Mouse (Mus musculus) lung, postnatal 10 days (tissue): ENCODE measurements around the gene Ripk4.

ENCODE experiments used
- DNase-seq: peaks from one replicate; pipeline ENCODE4 v3.0.0; 2021

Gene Ripk4

DNA sequence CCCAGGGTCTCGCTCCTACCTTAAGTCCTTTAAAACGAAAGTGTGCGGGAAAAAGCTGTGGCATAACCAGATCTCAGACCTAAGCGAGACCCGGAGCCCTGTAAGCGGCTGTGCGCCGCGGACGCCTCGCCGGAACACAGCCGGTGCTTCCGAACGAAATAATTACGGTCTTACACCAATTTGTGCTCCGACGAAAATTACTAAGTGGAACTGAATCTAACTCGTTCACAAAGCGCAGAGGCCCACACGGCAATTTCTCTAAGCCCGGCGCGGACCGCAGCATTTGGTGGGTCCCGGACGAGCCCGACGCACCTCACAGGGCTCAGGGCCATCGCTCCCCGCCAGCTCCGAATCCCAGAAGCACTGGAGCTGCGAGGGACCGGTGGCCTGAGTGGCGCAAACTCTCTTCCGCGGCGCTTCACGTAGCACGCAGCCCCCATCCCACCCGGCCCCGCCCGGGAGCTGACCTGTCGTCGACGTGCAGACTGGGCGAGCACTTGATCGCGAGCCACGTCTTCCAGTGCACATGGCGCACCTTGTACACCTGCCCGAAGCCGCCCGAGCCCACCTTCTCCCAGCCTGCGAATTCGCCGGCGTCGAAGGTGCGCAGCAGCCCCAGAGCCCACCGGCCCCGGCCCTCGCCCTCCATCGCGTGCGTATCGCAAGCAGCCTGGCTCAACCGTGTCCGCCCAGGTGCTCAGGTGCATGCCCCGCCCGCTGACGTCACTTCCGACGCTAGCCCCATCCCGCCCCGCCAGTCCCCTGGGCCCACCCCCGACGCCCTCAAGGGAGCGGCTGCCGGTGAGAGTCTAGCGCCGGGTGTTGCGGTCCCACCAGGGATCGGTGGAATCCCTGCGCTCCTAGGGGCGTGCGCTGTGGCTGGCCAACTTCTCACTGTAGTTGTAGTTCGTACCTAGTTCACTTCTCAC, at the start of gene Ripk4:
Gene Ripk4 (minus strand): TSS at position 727 of the 929 bp plus-strand sequence.
- DNase-seq, result peak; percentile 67

DNA sequence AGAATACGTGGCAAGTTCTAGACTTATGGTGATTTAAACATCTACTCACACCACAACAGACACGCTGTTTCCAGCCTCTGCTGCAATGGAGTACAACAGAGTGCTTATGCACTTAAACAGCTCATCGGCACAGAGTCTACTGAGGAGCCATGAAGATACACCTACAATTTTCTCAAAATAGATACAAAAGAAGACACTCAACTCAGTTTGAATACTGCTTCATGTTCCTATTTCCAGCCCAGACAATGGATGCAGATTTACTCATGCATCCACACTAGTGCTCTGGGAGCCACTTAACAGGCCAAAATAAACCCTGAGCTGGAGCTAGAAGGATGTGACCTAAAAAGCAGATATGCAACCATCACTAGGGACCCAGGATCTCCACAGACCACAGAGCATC, 45.3 kb upstream of the Ripk4 start:
- no peak for DNase-seq

DNA sequence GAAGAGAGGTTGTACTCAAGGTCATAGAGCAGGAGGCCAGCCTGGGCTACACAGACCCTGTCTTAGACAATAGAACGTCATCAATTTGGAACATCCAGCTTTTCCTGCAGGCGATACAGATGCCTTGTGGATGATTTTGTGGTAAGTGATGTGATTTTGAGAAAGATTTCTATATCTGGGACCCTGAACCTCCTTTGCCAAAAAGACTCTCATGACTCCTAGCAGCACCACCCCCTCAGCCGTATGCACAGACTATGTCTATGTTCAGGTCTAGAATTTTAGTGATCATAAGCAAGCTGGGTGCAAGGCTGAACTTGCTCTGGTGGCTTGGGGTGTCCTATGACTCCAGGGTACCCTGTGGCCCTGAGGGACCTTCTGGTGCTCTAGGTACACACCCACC, 42.1 kb upstream of the Ripk4 start:
- no peak for DNase-seq

DNA sequence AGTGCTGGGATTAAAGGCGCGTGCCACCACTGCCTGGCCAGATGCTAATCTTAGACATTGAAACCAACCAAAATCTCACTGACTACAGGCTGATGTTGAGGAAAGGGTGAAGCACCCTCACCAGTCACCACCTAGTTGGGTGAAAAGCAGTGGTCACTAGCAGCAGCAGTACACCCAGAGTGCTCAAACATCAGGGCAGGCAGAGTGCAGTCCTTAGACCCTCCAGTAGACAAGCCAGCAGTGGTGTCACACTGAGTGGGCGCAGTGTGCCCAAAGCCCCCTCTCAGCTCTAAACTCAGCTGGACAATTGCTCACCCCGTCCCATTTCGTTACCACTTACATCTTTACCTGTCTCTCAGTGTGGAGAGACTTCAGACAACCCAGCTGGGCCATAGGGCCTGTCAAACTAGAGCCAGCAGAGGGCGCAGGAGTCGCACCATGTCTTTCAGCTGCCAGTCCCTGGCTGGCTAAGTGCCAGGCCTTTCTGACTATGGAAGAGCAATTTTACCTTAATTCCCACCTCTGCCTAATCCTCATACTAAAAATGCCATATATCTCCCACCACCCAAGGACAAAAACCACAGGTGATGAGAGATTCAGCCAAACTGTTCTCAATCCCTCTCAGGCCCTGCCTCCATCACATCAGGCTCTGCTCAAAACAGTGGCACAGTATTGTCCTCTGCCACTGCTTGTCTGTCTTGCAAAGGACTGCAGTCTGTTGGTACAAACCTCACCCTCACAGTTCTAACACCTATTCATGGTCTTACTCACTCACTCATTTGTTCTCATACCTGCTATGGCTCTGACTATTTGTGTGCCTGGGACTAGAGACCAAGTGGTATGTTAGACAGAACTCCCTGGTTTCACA, 41.3 kb upstream of the Ripk4 start:
- DNase-seq, result peak; percentile 87

DNA sequence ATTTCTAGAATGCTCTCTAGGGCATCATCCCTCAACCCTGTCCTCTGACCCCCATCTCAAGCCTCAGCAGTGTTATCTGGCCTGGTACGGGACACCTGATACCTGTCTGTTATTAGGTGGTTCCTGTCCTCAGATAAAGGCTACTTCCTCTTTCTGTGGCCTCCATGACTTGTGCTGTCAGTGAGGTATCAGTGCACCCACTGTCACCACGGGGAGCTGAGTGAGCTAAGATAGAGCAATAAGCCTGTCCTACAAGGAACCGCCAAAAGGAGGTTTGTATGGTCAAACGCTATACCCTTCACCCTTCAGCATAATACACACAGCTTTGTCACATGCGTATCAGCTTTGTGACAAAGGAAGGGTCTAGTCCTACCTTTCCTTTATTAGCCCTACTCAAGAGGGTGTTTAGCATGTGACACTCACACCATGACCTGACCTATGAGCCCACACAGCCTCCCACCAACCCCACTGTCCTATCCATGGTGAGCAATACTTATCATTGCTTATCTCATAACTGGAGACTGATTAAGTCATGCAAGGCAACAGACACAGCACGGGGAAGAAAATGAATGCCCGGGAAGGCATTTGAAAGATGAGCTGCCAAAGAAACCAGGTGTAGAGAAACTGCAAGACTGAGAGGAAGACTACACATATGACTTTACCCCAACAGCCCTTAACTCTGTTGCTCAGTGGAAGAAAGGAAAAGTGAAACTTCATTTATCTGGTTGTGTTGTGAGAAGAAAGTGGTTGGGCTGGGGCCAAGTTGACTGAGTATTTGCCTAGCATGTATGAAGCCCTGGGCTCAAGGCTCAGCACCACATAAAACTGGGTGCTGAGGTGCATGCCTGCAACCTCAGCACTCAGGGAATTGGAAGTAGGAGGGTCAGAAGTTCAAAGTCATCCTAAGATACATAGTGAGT, 34.6 kb upstream of the Ripk4 start:
- no peak for DNase-seq

DNA sequence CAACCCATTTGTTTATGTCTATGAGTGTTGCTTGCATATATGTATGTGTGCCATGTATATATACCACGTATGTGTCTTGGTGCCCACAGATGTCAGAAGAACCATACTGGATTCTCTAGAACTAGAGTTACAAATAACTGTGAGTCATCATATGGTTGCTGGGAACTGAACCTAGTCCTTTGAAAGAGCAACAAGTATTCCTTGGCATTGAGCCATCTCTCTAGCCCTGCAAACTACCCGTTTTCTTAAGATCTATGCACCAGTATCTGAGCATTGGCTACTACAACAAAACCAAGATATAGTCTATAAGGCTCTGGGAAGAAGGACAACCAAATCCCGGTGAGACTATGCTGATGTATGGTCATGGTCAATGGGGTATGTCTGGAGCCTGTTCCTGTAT, 33.6 kb upstream of the Ripk4 start:
- DNase-seq, result no peak

DNA sequence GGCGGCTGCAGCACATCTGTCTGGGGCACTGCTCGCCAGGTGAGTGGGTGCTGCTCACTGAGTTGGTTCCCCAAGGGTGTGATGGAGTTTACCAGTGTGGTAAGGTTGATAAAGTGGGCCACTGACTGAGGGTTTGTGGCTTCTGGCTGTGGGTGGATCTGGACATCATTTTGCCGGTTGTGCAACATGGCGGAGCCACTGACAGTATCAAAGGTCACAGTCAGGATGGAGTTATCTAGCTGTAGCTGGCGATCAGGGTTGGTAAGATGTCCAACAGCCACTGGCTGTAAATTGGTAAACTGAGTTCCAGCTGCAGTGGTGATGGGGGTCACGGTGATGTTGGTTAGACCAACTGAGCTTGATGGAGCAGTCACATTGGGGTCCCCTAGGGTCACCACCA, 30.7 kb upstream of the Ripk4 start:
- DNase-seq, result no peak

DNA sequence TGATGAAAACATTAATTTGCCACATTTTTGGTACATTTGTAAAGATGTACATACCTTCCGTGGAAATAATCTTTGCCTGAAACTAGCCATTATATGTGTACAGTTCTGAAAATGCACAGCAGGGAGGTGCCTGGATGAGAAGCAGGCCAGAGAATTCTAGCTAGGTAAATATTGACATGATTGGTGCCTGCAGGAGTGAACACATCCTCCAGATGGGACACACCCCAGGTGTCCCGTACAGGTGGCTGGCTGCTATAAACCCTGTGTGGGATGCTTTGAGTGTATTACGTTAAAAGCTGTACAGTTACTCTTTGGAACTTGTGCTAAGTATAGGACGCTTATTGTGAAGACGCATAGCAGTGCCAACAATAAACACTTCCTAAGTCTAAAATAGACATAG, 19.5 kb upstream of the Ripk4 start:
- DNase-seq, result no peak

DNA sequence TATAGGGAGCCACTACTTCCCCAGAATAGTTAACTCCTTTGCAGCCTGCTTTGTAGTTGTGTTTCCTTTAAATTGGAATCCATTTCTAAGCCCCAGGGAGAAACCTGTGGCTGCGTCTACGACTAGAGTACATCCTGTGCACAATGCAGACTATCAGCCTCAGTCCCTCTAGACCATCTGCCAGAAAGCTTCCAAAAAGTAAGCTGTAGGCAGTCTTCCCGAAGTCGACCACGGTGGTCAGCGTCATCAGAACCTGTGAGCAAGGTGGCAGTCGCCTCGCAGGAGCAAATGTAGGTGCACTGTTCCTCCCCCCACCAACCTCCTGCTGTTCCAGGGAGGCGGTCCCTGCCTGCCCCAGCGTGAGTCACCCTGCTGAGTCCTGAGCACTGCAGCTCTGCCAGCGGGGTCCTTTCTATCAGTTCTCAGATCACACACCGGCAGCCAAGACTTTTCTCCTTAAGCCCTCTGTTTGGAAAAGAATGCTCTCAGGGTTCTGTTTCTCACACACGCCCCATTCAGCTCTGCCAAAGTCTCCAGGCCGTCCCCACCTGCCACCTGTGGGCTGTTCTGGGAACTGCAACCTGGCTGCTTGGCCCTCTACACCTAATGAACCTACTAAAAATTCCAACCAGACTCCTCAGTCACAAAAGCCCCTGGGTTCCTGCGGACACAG, 14.9 kb upstream of the Ripk4 start:
- peak; percentile 88 for DNase-seq

DNA sequence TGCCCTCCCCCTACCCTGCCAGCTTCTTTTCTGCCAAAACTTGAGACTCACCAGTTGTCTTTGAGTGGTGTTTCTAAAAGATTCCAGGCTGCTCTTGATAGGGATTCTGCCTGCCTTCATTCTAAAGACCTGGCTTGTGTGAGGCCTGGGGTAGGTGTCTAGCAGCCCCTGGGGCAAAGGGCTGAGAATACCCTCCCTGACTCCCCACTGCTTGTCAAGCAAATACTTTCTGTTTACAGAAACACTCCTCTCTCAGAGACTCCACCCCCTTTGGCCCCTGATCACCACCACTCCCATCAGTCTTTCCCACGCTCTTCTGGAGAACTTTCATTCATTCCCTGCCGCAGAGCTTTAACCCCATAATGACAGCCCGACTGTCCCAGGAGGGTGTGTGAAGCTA, 2.9 kb upstream of the Ripk4 start:
- DNase-seq, result peak; percentile 60

DNA sequence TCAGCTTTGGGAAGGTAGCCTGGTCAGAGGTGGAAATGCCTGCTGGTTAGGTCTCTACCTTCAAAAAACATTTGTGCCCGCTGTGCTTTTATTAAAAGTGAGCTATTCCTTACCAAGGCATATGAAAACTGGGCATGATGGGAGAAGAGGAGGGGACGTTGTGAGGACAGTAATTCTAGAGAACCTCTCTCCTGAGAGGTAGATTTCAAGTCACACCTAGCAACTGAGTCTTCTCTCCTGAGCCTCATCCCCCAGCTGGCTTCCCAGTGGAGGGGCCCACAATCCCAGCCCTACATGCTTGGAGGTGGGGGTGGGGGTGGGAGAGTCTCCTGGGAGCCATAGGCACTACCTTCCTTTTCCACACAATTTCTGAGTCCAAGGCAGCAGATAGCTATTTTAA, 1.0 kb upstream of the Ripk4 start:
- DNase-seq, result no peak

DNA sequence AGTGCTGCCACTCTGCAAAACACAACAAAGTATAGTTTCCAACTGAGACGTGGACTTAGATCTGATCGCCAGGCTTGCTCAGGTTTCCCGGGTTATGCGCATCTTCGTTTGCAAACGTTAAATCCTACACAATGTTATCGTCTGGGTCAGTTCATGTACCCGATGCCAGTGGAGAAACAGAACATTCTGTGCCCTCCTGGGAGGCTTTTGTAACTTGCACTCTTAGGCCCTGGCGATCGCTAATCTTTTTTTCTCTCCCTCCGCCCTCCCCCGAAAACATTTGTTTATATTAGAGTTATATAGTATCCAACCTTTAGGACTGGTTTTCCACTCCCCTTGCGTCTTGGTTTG, 378 bp upstream of the Ripk4 start:
- no peak for DNase-seq

DNA sequence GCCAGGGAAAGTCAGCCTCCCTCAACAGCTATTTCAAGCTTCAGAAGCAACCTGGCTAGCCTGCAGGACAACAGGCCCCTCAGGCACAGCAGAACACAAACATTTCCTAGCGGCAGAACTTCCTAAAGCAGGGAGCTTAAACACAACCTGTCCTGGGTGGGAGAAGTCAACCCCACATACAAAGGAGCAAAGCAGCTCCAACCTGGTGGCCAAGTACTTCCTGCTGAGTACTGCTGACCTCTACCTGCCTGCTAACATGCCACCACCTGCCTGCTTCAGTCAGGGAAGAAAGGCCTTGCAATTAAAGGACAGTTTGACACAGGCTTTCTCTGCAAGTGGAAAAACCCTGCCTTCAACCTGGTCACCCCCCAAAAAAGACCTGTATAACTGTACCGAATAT, 1.8 kb downstream of the Ripk4 start:
- DNase-seq, result no peak

DNA sequence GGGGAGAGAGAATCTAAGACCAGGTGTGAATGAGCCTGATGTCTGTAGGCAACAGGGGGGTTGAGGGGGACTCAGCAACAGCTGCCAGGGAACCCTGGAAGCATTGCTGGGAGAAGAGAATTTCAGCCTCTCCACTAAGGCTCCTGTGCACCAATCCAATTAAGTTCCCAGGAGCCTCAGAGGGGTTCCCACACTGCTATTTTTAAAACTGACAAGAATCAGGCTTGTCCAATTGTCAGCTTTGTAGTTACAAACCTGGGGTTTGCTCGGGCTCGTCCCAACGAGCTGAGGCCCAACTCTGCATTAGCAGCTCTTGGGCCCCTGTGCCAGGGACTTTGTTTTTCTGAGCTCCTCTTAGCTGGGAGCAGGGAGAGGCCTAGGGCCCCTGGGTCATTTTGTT, 3.9 kb downstream of the Ripk4 start:
- no peak for DNase-seq

DNA sequence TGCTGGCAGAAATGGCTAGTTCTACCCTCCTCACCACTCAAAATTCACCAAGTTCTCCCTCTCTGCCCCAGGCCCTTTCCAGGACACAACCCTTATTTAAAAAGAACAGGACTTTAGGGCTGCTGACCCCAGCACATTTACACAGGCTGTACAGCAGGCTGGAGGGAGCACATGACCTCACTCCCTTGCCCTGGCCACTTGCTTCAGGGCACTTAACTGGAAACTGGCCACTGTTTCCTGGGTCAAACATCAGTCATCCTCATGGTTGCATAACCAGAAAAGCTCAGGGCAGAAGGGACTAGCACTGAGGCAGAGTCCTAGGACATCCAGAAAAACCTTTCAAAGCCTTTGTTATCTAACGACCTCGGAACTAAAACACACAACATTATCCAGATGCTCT, 5.3 kb downstream of the Ripk4 start:
- DNase-seq, result no peak

DNA sequence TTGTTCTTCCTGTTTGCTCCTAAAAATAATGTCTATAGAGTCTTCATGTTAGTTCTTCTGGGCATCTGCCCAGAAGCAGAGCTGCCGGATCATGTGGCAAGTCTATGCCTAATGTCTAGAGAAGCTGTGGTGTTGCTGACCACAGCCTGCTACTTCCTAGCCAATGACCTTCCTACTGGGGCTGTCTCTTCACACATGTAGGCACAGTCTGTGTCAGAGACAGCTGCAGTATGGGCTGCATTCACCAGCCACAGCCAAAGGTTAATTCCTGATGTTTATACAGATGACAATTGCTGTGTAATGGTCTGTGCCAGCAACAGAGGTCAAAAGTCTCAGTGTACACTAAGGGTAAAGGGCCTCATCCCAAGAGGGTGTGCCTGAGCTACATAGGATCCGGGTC, 7.1 kb downstream of the Ripk4 start:
- no peak for DNase-seq

DNA sequence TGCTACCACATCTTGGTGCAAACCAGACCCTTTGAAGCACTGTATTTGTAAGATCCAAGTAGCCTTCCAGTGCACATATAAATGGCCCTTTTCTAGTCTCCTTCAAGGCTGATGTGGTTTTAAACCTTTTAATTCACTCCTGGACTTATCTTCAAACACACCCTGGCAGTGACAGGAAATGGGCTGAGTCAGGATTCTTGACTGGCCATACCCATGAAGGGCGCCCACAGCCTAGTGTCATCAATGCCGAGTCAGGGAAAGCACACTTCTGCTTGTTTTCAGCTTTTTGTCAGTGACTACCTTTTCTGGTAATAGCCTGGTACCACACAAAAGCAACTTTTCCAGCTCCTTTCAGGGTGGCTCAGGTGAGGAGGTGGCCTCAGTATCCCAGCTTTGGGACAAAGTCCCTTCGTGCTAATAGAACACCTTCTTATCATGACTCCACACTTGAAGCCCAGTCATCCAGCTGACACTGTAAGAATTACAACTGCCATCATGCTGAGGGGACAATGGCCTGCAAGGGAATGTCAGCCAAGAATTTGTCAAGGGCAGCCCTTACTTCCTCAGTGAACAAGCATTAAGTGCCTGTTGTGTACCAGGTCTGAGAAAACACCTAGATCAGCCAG, 11.2 kb downstream of the Ripk4 start:
- DNase-seq, result no peak

DNA sequence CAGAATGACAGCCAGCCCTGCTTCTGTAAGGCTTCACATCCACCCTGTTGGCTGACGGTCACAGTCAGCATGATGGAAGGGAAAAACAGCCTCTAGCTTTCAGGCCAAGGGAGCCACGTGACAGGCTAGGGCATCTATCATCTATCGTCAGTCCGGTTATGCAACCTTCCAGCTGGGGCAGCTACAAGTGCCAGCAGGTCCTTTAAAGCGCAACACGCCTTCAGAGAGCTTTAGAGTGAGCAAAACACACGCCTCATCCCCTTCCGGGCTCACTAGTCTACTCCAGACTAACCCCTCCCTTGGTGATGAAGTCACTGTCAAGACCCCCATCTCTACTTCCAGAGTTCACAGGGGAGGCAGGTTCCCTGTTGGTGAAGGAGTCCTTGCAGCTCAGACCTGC, 11.7 kb downstream of the Ripk4 start:
- DNase-seq, result peak; percentile 85

DNA sequence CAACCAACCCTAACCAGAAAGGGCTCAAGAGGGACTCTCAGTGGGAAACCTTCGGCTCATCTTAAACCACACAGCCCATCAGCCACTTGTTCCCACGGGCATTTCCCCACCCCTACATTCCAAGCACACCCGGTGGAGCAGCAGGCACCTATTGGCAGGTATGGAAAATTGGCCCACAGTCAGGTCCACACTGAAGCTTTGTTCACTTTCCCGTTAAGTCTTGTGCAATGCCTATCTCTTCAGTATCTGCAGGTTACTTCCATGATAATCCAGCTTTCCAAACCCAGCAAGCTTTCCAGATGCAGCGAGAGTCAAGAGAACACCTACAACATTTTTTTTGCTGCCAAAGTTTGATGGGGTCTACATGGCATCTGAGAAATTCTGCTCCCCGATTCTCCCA, 15.2 kb downstream of the Ripk4 start:
- no peak for DNase-seq

DNA sequence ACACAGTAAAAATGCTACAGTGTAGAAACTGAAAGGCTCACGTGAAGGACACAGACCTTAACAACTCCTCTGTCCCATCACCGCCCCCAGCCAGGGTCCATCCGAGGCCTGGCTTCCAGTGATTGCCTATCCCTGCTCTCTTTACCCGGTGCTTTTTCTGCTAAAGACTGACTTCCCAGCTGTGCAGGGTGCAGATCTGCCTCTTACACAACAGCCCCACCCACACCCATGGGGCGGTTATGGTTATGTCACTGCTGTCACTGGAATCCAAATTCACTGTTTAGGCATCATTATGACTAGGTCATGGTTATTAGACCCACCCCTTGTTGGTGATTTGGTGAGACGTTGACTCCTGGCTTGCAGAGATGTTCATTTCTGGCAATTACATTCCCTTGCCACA, 25.6 kb downstream of the Ripk4 start:
- DNase-seq, result no peak

DNA sequence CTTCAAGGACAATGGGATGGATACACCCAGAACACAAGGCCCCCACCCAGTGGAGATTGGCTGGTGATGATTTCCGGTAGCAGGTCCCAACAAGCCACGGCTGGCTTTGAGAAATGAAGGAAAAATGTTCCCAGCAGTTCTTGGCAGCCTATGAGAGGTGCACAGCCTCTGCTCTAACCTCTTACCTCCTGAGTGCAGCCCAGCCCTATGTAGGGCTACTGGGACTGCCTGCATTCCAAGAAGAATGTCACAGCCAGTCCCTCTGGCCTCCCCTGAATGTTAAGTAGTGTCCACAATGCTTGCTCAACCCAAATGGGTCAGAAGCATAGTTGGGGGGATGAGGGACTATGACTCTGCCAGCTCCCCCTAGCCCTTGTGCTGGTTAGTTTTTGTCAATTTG, 27.0 kb downstream of the Ripk4 start:
- DNase-seq, result no peak

DNA sequence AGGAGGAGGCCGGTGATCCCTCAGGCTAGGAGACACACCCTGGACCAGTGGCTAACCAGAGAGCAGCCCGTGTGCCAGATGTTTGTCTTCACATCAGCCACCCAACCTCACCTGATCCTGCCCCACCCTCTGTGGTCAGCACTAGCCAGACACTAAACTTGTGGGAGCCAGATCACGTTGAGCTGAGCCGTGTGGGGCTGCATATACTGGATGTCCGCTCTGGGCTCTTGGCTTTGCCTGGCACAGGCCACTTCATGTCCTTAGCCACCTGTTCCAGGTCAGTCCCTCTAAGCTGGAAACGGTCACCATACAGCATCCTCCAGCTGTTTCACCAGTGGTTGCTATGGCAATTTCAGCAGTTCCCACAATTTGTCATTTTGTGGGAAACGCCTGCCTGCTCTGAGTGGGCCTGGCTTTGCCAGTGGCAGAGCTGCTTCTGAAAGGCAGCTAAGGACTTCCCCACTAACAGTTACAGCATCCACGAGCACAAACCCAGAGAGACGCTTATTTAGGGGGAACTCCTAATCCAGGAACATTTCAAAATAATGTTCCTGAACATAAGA, 28.7 kb downstream of the Ripk4 start:
- DNase-seq, result no peak
